Mouse (Mus musculus) olfactory bulb, adult 2 months (tissue): Measurements from ENCODE around the gene Zmym5.

ENCODE experiments used
- CTCF ChIP-seq: fragments of 200-500 bp; IDR thresholded peaks from 2 replicates; pipeline ENCODE4 v1.5.1; 2012; ENCODE audit warnings: low read depth, mild to moderate bottlenecking, low read length, moderate library complexity; ENCODE audit not compliant: insufficient read depth
- POLR2A ChIP-seq: fragments of 200-500 bp; IDR thresholded peaks from 2 replicates; pipeline ENCODE4 v1.6.1; 2012; ENCODE audit warnings: mild to moderate bottlenecking, low read depth, low read length, moderate library complexity; ENCODE audit not compliant: insufficient read depth

- TF ChIP-seq CTCF, result no peak
- TF ChIP-seq POLR2A, result no peak
Observed at GRCm38 (mm10) chr14:56751282-56751681, 60.2 kb downstream of the Zmym5 start.
